Mouse (Mus musculus): ENCODE measurements around the gene Vmn2r42.
"Not testable (repeated sequence)": the region's sequence is repeated elsewhere in the genome, so short reads cannot be mapped to it uniquely, and the experiment has no call there.

GRCm38 (mm10) chr7:8200220-8200619 is at the start of gene Vmn2r42:
- not testable (repeated sequence) for TF ChIP-seq CTCF (IDR thresholded peaks at IDR 0.05; ENCODE audit: control insufficient read depth, insufficient read depth, low read length); POLR2A (IDR thresholded peaks at IDR 0.05; ENCODE audit: borderline replicate concordance, control insufficient read depth, low read depth, low read length)
